Mouse (Mus musculus) liver, adult (tissue): ENCODE measurements around the gene Efcc1.

Experiments used
- GATA4 ChIP-seq: IDR thresholded peaks from 2 replicates; pipeline ENCODE4 v1.6.1; 2014; ENCODE audit warnings: mild to moderate bottlenecking, low read length; ENCODE audit not compliant: insufficient replicate concordance

The Efcc1 gene

DNA sequence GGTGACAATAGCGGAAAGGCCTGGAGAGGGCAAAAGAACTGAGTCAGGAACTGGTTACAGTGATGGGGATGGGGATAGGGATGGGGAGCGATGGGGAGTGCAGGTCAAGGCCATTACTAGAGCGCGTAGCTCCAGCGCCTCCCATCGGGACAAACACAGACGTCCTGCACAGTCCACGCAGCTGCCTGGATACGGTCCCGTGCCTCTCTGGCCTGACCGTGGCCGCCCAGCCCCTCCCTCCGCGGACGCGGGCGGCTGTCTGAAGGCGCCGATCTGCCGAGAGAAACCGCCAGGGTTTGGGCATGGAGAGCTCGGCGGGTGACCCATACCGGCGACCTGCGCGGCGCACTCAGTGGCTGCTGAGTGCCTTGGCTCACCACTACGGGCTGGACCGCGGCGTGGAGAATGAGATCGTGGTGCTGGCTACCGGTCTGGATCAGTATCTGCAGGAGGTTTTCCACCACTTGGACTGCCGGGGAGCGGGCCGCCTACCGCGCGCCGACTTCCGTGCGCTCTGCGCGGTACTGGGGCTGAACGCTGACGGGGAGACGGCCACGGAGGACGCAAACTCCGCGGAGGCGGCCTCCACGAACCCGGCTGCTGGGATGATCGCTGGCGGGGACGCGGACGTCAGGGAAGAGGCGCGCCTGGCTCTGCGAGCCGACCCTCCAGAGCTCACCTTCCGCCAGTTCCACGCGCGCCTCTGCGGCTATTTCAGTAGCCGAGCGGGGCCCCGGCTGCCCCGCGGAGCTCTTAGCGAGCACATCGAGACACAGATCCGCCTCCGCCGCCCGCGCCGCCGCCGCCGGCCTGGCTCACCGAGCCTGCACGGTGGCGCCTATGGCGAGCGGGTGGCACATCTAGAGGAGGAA is at the start of gene Efcc1:
TSS of gene Efcc1 (plus strand) at position 279 of the 872 bp plus-strand sequence.
- no peak for TF ChIP-seq GATA4

DNA sequence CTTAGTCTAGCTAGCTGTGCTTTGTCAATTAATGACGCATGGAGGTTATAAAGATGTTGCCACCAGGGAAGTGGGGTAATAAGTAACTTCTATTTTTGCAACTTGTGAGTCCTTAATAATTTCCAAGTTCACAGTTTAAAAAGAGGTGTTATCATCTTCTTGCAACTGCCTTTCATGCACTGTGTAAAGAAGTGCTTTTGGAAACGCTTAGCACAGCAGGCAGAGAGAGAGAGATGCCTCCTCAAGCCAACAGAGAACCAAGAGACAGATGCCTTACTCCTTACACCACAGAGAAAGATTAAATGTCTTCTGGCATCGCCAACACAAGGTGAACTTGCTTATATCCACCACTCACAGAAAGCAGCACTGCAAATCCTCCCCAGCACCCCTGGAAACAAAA is 34.7 kb upstream of the Efcc1 start:
- no peak for TF ChIP-seq GATA4

DNA sequence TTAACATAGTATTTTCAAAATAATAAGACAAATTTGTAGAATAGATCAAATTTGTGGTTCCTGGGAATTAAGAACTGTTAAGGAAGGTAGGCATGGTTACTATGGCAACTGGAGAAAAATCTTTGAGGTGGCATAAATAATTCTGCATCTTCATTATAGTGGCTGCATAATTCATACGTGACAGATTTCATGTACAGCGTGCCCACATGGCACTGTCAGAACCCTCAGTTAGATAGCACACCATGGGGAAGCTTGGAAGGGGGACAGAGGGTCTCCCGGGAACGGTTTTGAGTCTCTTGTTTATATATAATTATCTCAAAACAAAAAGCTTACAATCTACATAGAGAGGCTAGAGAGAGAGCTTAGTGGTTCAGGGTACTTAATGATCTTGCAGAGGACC is 34.1 kb upstream of the Efcc1 start:
- no peak for TF ChIP-seq GATA4

DNA sequence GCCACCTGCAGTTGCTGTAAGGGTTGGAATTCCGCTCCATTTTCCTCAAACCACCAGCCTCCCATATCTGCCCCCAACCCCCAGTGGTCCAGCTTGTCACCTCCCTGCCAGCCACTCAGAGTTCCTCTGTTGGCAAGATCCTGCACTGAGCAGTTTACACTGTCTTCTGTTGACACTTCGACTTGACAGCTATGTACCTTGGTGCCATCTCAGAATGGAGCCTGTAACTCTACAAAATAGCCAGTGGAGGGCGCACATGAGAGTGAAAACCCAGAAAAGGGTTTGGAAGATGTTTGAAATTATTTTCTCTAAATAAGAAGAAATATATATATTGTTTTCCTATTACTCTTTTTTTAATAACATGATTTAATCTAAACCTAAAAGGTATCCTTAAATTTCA is 24.4 kb upstream of the Efcc1 start:
- no peak for TF ChIP-seq GATA4

DNA sequence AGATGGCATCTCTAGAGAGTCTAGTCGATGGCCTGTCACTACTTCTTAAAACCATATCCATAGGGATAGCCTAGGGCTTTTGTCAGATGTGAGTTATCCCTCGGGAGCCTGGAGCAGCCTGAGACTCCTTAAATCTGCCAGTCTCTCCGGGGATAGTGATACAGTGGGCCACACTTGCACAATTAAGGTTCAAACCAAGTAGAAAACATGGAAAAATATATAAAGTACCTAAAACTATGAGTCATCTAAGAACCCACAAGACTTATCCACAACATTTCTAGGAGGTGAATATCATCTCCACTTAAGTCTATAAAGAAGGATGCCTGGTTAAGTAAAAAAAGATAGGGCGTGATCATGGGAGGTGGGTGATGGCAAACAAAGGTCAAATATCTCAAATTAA is 18.4 kb upstream of the Efcc1 start:
- TF ChIP-seq GATA4: no peak

DNA sequence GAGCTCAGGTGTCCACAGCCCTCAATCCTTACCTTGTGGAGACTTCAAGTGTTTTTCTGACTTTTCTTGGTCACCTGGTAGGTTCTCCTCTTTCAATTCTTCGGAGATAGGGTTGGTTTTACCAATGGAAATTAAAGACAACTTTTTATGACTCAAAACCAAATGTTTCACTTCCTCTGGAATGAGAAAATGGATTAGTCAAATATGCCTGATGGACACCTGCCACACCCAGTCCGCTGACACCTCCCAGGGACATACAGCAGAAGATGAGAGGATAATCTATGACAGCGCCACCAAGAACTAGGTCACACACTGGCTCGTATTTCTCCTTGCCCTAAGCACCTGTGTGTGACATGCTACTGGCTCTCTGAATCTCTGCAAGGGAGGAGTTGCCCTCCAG is 16.6 kb upstream of the Efcc1 start:
- no peak for TF ChIP-seq GATA4

DNA sequence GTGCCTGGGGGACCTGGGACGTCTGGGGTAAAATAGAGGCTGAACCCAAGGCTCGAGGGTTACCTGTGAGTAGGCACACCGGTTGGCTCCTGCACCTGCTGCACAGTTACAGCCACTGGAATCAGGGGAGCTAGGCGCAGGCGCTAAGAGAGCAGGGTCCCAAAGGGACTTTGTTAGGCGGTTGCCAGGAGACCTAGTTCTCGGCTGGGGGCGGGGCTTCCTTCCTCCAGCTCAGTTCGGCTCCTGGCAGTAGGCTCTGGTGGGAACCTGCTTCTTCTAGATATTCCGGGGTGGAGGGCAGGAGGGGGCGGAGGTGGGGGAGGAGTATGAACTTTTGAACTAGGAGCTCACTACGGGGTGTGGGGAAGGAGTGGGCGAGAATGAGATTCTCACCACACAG is 8.0 kb upstream of the Efcc1 start:
- TF ChIP-seq GATA4: no peak

DNA sequence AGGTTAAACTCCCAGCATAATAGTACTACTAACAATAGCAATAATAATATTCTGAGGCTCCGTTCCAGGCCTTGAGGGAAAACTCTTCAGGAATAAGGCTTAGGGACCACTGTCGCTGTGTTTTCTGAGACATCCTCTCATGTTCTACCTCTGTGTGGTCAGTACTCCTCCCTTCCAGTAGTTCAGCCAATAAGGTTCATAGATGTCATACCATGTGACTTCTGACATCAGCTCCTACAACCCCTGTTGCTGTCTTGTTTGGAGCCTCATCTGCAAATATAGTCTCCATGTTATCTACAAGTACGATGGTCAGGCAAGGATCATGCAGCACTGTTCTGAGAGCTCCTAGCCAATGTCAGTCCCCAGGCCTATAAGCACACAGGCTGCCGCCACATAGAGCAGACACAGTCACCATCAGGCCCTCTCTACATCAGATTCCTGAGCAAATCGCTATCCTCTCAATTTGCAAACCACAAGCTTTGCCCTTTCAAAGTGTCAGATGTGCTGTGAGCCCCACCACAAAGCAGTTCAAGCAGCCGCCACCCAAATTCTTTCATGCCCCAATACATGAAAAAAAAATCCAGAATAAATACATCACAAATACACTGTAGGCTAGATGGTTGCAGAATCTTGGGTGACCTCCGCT is 5.3 kb upstream of the Efcc1 start:
- TF ChIP-seq GATA4: no peak

DNA sequence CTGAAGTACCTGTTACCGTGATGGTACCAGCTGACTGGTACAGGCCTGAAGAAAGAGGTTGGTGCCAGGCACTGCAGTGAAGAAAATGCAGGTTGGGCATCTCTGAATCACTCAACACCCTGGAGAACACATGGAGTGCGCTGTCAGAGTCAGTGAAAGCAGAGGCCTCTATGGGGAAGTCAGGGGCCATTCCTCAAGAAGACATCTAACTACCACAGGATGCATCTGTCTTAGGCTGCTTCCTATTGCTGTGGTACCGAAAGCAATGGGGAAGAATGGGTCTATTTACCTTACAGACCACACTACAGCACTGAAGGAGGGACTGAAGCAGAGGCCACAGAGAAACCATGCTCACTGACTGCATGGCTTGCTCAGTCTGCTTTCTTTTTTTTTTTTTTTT is 2.6 kb upstream of the Efcc1 start:
- TF ChIP-seq GATA4: no peak

DNA sequence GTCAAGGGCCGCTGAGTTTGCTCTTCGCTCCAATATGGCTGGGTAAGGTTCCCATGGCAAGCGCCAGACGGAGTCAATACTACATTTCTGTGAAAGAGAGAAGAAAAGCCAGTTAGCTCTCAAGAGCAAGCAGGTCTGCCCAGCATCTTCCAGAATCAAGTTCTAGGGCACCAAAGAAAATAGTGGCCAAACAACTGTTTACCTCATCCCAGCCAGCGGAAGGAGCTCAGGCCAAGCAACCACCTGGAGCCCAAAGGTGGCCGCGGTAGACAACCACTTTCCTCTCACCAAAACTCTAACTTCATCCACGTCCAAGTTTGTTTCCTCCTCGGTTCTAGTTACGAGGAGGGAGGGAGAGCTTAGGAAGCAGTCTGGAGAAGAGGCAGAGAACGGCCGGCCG is 528 bp upstream of the Efcc1 start:
- TF ChIP-seq GATA4: no peak

DNA sequence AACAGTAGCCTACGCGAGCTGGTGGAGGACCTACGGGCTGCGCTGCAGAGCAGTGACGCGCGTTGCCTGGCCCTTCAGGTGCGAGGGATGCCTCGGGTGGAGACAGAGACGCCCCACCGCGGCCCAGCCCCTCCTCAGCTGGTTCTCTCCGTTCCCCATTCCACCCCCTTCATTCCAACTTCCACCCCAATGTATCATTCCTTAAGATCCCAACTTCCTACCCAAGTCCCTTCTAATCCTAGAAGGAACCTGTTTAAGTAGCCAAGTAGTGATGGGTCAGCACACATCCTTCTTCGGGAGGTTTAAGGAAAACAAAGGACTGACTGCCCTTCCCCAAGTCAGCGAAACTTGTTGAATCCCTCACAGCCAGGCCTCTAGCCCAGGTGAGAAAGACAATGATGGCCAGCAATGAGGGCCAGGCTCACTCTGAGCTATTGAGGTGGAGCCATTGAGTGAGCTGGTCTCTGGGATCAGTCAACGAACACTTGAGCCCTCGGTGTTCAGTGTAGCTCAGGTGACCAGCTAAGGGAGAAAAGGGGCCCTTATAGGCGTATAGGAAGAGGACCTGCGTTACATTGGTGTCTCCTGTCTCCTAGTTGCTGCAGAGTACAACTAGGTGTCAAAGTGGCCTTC is 910 bp downstream of the Efcc1 start:
- TF ChIP-seq GATA4: no peak

DNA sequence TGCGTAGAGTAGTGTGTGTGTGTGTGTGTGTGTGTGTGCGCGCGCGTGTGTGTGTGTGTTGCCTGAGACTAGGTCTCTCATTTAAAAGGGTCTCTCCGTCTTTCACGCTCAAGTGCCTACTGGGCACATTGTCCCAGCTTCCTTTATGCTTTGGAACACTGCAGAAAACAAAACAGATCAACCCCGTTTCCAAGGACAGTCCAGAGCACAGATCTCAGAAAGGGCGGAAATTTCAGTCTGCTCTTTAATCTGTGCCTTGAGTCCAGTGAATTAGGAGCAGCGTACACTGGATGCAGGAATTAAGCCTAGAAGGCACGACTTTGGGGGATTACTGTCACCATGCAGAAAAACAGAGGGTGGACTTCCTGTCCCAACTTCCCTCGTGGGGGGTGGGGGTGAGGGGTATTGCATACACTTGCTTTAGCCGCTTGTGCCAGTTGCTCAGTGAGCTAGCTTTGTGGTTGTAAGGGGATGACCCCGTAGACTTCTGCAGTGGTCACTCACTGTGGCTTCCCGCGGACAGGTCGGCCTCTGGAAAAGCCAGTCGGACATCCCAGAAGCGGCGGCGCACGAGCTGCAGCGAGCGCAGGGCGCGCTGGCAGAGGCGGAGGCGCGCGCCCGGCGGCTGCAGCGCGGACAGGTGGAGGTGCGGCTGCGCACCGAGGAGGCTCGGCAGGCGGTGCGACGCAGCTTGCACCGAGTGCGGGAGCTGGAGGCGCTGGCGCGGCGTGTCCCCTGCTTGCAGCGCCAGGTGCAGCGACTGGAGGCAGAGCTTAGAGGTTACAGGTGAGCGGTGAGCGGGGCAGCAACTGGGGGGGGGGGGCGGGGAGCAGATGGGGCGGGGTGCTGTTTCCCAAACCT is 1.7 kb downstream of the Efcc1 start:
- no peak for TF ChIP-seq GATA4

DNA sequence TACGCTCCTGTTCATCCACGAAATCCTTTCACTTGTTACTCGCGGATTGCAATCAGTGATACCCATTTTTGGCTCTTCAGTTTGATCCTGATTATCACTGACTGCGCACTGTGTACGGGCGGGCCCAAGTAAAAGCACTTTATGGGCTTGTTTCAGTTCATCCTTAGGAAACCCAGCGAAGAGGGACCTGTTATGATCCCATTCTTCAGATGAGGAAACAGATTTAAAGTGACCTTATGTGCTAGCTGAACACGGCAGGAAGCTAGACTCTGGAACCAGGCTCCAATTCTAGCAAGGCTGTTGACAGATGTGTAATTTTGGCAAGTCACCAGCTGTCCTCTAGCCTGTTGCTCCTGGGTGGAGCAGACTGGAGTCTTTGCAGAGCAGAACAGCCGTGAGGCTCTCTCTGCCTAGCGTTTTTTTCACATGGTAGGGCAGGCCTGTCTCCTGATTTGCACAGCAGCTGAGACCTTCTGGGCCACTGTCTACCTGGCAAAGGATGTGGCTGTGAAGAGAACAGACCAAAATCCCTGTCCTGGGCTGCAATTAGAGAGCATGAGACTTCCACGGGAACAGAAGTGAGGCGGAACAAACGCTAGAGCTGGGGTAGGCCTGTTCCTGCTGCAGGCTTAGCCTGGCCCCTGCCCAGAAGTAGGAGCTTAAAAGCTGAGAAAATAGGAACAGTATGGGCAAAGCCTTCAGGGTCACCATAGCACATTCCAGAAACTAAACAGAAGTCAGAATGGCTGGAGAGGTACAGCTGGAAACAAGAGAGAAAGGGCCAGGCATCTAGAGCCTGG is 2.7 kb downstream of the Efcc1 start:
- no peak for TF ChIP-seq GATA4

DNA sequence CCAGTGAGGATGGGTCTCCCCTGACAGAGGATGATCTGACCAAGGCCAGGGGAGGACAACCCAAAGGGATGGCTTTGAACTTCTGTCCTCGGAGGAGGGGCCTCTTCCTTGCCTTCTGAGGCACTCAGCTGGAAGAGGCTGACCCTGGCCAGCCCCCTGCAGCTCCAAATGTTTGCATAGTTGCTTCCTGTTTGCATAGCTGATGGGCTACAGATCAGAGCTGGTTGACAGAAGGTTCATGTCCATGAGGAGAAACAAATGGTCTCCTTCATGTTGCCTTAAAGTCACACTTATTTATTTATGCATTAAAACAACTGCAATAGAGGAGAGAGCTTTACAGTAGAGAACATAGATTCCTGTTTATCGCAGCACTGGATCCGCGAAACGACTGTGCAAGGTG is 3.5 kb downstream of the Efcc1 start:
- no peak for TF ChIP-seq GATA4
